Mouse (Mus musculus): ENCODE measurements around the gene Pck2.

The Pck2 gene

DNA sequence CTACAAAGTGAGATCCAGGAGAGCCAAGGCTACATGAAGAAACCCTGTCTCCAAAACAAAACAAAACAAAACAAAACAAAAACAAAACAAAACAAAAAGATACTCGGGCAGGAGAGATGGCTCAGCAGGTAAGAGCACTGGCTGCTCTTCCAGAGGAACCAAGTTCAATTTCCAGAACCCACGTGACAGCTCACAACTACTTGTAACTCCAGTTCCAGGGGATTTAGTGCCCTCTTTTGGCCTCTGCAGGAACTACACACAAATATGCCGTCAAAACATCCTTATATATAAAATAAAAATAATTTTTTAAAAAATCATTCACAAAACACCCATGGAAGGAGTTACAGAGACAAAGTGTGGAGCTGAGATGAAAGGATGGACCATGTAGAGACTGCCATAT lies 12.1 kb upstream of the Pck2 start:
- DNase-seq (ENCODE audit: low read depth, low spot score): peak; percentile 68

DNA sequence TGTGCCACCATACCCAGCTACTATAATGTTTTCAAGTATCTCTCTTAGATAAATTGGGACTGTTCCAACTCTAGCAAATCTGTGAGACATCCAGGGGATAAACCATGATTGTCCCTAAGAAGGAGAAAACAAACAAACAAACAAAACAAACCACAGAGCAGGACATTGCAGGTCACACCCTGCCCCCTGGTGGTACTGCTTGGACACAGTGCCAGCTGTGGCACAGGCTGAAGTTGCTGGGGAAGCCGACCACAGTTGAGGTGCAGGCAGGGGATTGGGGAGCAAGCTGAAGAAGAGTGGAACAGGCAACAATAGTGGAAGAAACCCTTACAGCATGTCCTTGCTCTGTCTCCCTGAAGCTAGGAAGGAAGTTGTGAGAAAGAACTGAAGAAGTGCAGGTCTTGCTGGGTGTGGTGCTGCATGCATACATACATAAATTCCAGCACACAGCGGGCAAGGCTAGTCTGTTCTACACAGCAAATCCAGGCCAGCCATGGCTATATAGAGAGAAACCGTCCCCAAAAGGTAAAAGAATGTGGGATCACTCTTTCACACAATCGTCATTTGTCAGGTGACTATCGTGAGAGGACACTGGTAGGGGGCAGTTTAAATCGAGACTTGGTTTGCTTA lies 3.8 kb upstream of the Pck2 start:
- peak; percentile 38 for DNase-seq (ENCODE audit: low read depth, low spot score)

DNA sequence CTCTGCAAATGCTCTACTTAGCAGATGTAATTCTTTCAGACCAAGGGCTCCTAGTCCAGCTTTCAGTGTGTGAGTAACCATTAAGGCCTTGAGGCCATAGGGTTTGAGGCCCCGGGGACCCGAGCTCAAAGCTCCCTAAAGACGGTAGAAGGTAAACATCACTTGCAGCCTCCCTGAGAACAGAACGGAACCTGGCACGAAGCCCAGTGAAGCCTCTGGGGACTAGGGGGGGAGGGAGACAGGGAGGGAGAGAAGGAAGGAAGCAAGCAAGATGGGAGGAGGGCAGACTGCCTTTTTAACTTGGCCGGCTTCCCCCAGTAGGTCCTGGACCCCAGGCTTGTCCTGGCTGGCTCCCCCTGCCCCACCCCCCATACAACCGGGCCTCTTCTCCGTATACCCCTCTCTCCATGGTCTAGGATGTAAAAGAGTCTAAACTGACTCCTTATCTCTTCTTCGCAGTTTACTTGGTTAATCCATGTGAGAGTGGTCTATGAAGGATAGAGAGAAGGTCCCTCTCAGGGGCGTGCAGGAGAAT lies 788 bp downstream of the Pck2 start:
- peak; percentile 78 for DNase-seq (ENCODE audit: low read depth, low spot score)

DNA sequence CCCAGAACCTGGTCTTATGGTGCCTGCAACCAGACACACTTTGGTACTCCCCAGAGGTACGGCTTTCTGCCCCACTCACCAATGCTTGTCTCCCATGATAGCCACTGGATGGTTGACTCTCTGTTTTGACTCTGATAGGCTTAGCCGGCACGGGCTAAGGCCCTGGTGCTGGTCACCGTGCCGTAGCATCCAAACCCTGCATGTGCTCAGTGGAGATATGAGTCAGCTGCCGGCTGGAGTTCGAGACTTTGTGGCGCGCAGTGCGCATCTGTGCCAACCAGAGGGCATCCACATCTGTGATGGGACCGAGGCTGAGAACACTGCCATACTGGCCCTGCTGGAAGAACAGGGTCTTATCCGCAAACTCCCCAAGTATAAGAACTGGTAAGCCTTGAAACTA lies 2.2 kb downstream of the Pck2 start:
- no peak for DNase-seq (ENCODE audit: low read depth, low spot score)

DNA sequence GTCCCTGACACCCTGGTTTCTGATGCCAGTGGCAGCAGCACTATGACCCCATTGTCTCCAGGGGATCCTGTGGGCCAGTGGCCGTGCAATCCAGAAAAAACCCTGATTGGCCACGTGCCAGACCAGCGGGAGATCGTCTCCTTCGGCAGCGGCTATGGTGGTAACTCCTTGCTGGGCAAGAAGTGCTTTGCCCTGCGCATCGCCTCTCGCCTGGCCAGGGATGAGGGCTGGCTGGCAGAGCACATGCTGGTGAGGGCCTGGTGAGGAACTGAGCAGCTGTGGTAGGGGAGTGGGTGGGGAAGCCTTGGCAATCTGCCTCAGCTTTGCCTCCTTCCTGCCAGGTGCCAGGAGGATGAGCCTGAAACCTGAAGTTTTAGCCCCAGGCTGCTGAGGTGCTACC lies 4.3 kb downstream of the Pck2 start:
- DNase-seq (ENCODE audit: low read depth, low spot score): no peak

DNA sequence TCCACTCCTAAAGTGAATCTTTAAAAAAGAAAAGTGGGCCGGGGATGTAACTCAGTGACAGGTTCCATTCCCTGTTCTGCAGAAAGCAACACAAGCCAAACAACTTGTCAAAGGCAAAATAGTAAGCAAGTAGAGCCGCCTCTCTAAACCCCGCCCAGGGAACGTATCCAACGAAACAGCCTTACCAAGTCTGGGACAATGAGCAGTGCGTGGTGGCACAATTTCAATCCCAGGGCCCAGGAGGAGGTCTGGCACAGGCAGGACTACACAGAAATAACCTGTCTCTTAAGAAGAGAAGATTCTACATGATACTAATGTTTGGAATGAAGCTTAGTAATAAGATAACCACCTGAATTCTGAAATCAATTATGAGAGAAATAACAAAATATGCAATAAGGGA lies 10.1 kb downstream of the Pck2 start:
- DNase-seq (ENCODE audit: low read depth, low spot score): no peak

DNA sequence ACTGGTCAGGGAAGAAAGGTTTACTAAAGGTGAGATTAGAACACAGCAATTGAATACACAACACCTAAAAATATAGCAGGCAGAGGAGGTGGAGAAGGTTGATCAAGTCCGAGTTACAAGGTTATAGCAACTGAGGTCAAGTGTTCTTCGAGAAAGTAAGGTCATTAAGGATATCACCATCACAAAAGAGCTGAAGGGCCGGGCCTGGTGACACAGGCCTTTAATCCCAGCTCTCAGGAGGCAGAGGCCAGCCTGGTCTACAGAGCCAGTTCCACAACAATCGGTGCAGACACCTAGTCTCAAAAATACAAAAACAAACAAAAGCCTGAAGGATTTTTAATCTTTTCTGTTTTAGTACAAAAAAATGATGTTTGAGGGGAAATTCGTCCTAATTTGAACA lies 11.3 kb downstream of the Pck2 start:
- DNase-seq (ENCODE audit: low read depth, low spot score): no peak

DNA sequence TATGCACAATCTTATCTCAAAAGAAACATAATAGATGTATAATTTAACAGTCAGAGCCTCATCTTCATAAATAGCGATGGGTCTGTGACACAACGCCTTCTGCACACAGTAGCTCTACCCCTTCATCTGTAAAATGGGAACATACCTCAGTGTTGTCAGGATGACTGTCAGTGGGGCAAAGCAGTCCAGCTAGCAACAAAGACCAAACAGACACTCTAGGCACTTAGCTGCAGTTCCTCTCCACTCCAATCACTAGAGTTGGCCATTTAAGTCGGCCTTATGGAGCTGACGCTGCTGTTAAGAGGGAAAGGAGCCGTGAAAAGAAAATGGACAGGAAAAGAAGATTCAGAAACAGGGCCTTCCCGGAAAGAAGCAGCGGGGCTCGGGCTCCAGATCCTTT lies 11.7 kb downstream of the Pck2 start:
- DNase-seq (ENCODE audit: low read depth, low spot score): no peak

DNA sequence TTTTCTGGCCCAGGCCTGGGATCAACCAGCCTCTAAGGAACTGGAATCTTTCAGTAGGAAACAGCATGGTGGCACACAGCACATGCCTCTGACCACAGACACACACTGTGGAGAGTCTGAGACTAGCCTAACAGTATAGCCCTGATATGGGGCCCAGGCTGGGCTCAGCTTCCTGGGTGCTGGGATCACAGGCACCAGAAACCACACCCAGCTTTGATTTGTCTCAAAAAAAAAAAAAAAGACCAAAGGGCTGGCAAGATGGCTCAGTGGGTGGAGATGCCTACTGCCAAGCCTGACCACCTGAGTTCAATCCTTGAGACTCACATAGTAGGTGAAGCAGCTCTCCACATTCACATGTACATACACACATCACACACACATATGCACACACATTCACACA lies 14.6 kb downstream of the Pck2 start:
- no peak for DNase-seq (ENCODE audit: low read depth, low spot score)

DNA sequence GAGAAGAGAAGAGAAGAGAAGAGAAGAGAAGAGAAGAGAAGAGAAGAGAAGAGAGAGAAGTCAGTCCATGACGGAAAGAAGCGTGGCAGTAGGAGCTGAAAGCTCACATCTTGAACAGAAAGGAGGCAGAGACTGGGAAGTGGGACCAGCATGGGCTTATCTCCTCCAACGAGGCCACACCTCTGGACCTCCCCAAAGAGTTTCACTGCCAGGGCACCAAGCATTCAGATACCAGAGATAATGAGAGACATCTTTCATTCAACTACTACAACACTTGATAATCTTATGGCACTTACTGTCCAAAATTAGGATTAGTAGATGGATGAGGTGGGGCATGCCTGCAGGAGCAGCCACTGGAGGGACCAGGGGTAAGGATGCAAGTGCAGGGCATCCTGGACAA lies 15.7 kb downstream of the Pck2 start:
- no peak for DNase-seq (ENCODE audit: low read depth, low spot score)

DNA sequence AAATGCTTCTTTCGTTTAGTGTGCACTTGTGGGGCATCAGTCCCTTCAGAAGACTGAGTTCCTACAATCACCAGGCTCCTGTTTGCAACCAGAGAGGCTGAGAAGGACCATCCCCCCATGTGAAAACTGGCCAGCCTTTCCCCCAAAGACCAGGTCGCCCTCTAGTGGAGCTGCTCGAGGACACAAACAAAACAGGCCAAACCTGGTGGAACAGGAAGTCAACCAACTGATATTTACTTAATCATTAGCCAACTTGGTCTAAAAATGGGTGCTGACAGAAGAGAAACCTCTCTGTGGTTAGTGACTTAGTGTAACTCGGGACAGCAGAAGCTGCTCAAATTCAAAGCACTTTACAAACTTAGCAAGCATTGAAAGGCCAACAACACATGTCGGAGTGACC lies 16.9 kb downstream of the Pck2 start:
- peak; percentile 79 for DNase-seq (ENCODE audit: low read depth, low spot score)

DNA sequence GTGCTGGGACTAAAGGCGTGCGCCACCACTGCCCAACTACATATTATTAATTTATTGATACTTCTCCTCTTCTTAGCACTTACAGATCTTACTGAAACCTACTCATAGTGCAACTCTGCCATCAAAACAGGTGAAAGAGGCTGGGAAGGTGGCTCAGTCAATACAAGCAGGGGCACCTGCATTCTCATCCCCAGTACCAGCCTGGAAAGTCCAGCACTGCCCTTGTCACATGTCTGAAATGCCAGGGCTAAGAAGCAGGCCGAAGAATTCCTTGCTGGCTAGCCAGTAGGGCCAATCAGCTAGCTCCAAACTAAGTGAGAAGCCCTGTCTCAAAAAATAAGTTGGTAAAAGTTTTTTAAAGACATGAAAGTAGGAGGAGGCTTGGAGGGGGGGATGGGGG lies 17.5 kb downstream of the Pck2 start:
- DNase-seq (ENCODE audit: low read depth, low spot score): no peak

DNA sequence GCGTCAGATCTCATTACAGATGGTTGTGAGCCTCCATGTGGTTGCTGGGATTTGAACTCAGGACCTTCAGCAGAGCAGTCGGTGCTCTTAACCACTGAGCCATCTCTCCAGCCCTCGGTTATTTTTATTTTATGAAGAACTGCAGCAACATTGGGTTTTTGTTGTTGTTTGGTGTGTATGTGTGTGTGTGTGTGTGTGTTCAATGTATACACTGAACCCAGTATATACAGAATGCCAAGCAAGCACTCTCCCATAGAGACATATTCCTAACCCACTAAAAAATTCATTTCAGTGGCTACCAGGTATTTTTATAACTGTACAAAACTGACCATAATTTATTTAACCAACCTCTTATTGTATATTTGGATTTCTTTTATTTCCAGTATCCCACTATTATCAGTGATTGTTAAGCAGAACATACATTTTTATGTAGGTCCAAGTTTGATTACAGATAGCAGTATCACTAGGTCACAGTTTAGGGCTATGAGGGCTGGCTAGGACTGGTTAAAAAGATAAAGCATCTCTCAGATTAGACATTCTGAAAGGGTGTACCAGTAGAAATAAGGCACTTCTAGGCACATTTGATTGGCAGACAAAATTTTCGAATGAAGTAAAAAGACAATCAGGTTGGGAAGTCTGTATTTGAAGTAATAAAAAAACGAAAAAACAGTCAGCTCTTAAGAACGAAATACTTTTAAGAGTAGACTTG lies 18.8 kb downstream of the Pck2 start:
- DNase-seq (ENCODE audit: low read depth, low spot score): no peak

DNA sequence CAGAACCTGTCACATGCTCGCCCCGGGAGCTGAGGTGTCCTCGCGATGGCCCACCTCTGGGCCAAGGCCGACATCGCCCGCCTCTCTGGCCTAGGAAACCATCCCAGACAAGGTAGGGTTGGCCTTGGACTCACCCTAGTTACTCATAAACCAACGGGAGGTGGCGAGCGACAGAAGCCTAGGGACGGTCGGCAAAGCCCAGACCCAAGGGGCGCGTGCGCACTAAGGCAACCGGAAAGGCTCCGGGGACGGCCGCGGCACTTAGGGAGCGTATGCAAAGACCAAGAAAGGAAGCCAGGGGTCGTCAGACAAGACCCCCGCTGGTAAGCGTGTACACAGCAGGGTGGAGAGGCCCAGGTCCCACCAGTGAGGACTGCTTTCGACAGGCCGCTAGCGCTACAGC lies 19.7 kb downstream of the Pck2 start, which contains the start of gene Dcaf11:
TSS of gene Dcaf11 (plus strand) at position 208 of the 403 bp plus-strand sequence.
- DNase-seq (ENCODE audit: low read depth, low spot score): peak; percentile 85

DNA sequence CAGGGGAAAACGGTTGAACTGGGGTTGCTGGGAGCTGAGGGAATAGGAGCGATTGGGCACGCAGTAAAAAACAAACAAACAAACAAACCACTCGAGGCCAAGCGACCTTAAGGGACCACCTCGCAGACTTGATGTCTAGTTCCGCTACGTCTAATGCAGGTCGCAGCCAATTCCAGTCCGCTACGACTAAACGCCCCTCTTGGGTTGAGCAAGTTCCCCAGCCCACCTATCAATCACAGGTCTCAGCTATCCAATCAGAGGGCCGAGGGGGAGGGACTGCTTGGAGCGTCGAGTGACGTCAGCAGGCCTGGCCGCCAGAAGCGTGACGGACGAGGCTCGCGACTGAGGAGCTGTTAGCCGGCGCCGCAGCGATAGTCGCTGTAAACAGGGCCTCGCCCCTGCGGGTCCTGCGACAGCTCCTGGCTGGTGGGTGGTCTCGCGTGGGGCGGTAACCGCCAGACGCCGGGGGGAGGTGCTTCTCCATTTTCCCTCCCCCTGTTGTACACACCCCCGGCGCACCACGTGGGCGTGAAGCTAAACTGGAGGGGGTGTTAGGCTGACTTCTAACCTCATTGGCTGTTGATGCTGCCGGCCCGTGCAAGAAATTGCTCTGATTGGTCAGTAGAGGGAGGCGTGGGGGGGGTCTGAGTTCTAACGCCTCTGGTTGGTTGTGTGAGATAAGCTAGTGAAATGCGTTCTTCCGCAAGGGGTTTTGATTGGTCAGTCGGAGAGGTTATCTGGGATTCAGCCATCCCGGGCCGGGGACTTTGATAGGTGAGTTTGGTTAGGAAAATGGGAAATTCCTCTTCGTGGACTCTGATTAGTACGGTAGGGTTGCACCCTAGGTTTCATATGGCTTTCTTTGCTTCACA lies 20.4 kb downstream of the Pck2 start, which contains the start of gene A730061H03Rik:
TSS of gene A730061H03Rik (minus strand) at position 205 of the 872 bp plus-strand sequence.
- DNase-seq (ENCODE audit: low read depth, low spot score): peak; percentile 97

DNA sequence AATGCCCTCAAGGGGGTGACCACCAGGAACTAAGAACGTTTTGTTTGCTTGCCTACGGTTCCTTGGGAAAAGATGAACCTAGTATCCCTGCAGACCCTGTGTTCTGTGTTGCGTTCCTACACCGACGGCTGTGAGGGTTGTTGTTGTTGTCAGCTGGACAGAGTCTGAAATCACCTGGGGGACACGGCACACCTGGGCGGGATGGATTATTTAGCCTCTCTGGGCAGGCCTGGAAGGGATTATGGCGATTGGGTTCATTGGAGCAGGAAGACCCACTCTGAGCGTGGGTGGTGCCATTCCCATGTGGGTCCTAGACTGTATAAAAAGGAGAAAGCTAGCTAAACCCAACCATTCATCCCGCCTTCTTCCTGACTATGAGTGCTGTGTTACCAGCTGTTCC lies 21.8 kb downstream of the Pck2 start:
- DNase-seq (ENCODE audit: low read depth, low spot score): no peak

DNA sequence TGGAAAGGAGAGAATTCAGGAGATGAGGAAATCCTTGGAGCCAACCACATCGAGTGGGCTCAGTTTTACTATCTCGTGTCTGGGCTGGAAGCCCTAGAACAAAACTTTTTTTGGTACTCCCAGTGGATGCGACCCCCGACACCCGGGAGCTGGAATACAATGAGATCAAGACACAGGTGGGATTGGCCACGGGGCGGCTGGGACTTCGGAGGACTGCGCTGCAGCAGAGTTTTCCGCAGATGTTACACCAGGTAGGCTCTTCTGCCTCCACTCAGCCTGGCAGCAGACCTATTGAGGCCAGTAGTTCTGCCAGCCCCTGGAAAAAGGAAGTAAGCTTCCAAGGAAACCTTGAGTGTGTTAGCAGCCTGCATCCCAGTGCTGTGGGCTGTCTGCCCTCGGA lies 23.2 kb downstream of the Pck2 start:
- no peak for DNase-seq (ENCODE audit: low read depth, low spot score)

DNA sequence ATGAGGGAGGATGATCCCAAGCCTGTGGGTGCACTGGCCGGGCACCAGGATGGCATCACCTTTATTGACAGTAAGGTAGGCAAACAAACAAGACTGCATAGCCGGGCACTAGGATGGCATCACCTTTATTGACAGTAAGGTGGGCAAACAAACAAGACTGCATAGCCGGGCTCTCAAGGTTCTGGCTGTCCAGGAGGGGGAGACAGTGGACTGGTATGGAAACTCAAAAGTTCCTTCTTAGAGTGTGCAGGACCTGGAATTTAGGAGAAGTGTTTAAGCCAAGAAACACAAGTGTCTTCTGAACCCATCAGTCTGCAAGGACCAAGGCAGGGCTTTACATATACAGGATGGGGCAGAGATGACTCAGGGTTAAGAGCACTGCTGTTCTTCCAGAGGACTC lies 25.7 kb downstream of the Pck2 start:
- no peak for DNase-seq (ENCODE audit: low read depth, low spot score)

DNA sequence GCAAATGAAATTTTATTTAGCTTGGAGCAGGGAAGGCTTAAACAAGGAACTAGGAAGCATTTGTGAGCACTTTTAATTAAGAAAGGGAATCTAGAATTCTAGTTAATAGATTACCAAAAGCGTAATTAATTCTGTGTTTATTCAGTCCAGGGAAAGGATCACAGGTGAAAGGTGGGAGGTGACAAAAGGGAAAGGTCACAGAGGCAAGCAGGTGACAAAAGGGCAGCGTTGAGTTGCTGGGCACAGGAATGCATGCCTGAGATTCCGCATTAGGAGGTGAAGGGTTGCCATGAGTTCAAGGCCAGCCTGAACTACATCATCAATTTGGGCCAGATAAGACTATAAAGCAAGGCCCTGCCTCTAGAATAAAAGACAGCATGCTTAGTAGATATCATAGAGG lies 27.4 kb downstream of the Pck2 start:
- DNase-seq (ENCODE audit: low read depth, low spot score): no peak

DNA sequence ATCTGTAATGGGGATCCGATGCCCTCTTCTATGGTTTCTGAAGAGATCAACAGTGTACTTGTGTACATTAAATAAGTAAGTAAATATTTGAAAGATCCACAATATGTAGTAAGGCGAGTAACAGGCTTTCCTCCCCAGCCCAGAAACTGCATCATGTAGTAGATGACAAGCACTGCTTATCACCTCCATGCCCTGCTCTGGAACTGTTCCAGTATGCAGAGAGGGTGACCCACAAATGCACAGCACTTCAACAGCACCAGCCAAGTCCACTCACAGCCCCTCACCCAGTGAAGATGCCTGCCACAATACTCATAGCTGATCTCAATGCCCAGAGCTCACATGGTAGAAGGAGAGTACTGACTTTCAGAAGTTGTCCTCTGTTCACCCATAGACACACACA lies 30.5 kb downstream of the Pck2 start:
- no peak for DNase-seq (ENCODE audit: low read depth, low spot score)

DNA sequence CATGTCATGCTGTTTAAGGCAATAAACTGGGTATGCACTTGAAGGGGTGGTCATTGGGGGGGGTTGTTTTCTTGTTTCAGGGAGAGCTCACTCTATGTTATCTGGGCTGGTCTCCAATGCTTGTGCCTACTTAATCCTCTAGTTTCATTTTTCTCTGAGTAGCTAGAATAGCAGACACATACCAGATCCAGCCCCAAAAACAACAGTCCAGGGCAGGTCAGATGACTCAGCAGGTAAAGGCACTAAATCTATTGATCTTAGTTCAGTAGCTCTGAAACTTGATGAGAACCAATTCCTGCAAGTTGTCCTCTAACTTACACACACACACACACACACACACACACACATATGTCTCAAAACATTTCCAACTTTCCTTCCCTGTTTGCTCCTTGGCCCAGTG lies 31.7 kb downstream of the Pck2 start:
- no peak for DNase-seq (ENCODE audit: low read depth, low spot score)

DNA sequence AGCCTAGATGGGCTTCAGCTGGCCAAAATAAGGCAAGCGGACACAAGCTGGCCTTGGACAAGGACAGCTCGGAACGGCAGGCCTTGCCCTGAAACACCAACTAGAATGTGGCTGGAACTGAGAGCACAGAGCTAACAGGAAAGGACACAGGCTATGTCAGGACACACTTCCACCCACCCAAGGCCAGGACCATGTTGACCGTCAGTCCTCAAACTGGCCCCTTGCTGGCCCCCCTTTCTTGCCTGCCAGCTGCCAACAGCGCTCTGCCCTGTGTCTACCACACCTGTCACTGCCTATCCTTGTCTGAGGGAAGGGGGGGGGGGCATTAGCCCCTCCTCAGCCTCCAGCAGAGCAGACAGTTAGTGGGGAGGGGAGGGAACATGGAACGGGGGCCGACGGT lies 35.2 kb downstream of the Pck2 start, which contains the start of gene Fitm1:
TSS of gene Fitm1 (plus strand) at position 316 of the 400 bp plus-strand sequence.
- no peak for DNase-seq (ENCODE audit: low read depth, low spot score)
